Mouse (Mus musculus) neural tube, postnatal 0 days (tissue): ENCODE data around the gene Elobl. TPM values are rescaled to one million over a fixed set of nuclear protein-coding genes. Genes with fewer than 3 reads are reported as not detected.

Experiments used
- polyA plus RNA-seq: library from polyadenylated mRNA; unstranded; fragments of >200 nt; fragmentation: Nextera tagmentation; extraction: Ambion mirVana; gene quantifications from 2 replicates; pipeline ENCODE4 v1.2.1, GENCODE M21; 2015

Elobl gene
- polyA plus RNA-seq: not detected in 2 replicates

GRCm38 (mm10) chr11:88966881-88967361 is at the start of gene Elobl:
Elobl (minus strand) TSS chr11:88966931.

GRCm38 (mm10) chr11:88998974-88999722 is 32.4 kb upstream of the Elobl start, which contains the start of gene Trim25:
Trim25 (plus strand) TSS chr11:88999376.

GRCm38 (mm10) chr11:88970202-88970732 is 3.5 kb upstream of the Elobl start, which contains the start of gene Coil:
Coil (plus strand) TSS chr11:88970252.

GRCm38 (mm10) chr11:88955217-88955969 is 11.3 kb downstream of the Elobl start, which contains the start of gene Scpep1:
Scpep1 (minus strand) TSS chr11:88955465.

Other genes with a start within 250 kb of the Elobl start
- gene Msi2, start 248.4 kb downstream of the Elobl start, polyA plus RNA-seq: 17.5 and 21.1 TPM in 2 replicates
- 16.2 and 19.8 TPM in 2 replicates for gene Akap1, start 102.3 kb downstream of the Elobl start, polyA plus RNA-seq
- gene Scpep1, start 11.5 kb downstream of the Elobl start, polyA plus RNA-seq: 35.1 and 39.2 TPM in 2 replicates
- gene Coil, start 3.3 kb upstream of the Elobl start, polyA plus RNA-seq: 22.9 and 24.1 TPM in 2 replicates
- 7.0 and 7.1 TPM in 2 replicates for gene Trim25, start 32.4 kb upstream of the Elobl start, polyA plus RNA-seq
- gene Dgke, start 99.9 kb upstream of the Elobl start, polyA plus RNA-seq: 13.4 and 15.6 TPM in 2 replicates
- not detected in 2 replicates for gene Gm525, start 106.9 kb upstream of the Elobl start, polyA plus RNA-seq